8 mouse cellular contexts compared by ENCODE assay signal in genomic region chr6:12747856-12748450, GRCm38 (mm10). TPM values are rescaled to one million over a fixed set of nuclear protein-coding genes. Genes with fewer than 3 reads are reported as not detected.
DNase-seq lines count a peak whose midpoint lies in the region; ATAC-seq and TF ChIP-seq lines count a peak whose summit lies in the region.

No protein-coding gene starts in this region.

- H3K27ac ChIP-seq in lung, embryonic 14.5 days (ENCODE audit: low read depth) = no peak overlapping the region
- peak overlapping the region; percentile 6; the same call in 1 of the 2 replicates for H3K27ac ChIP-seq in embryonic fibroblast, embryonic 13.5 days (ENCODE audit: insufficient read depth, low read length)
- peak overlapping the region; percentile 97 for H3K27ac ChIP-seq in hindbrain, embryonic 12.5 days
- H3K27ac ChIP-seq in limb, embryonic 10.5 days = no peak overlapping the region
- no peak overlapping the region for H3K27ac ChIP-seq in olfactory bulb, adult 2 months (ENCODE audit: insufficient read depth, low read depth, low read length)
- H3K27ac ChIP-seq in thymus, adult 2 months (ENCODE audit: control insufficient read depth, insufficient read depth, low read length) = no peak overlapping the region

- H3K36me3 ChIP-seq in lung, embryonic 14.5 days (ENCODE audit: insufficient read depth) = no peaks in the 10 kb centered on the region
- no peaks in the 10 kb centered on the region for H3K36me3 ChIP-seq in hindbrain, embryonic 12.5 days
- H3K36me3 ChIP-seq in limb, embryonic 10.5 days = no peaks in the 10 kb centered on the region
- H3K36me3 ChIP-seq in thymus, adult 2 months (ENCODE audit: control insufficient read depth, insufficient read depth, low read length) = no peaks in the 10 kb centered on the region

- no peaks in the 10 kb centered on the region for H3K27me3 ChIP-seq in lung, embryonic 14.5 days (ENCODE audit: insufficient read depth, low read length)
- H3K27me3 ChIP-seq in hindbrain, embryonic 12.5 days = no peaks in the 10 kb centered on the region
- 0 out of 2 replicates have a peak, but pooled peaks cover 5% of the 10 kb centered on the region for H3K27me3 ChIP-seq in limb, embryonic 10.5 days (ENCODE audit: low read depth, poor library complexity, severe bottlenecking)
- H3K27me3 ChIP-seq in thymus, adult 2 months (ENCODE audit: control insufficient read depth, insufficient read depth, low read length) = no peaks in the 10 kb centered on the region; the same call in 1 of the 2 replicates

- TF ChIP-seq POLR2A in embryonic fibroblast, embryonic 13.5 days (IDR thresholded peaks at IDR 0.05; ENCODE audit: low read depth, low read length) = no peak
- no peak for TF ChIP-seq POLR2A in olfactory bulb, adult 2 months (IDR thresholded peaks at IDR 0.05; ENCODE audit: insufficient read depth, low read depth, low read length)
- TF ChIP-seq POLR2A in thymus, adult 2 months (IDR thresholded peaks at IDR 0.05; ENCODE audit: control insufficient read depth, extremely low read depth, insufficient read depth, low read length, poor library complexity) = no peak

- 0 out of 2 replicates have a peak, but pooled peaks cover 3% of the 10 kb centered on the region for H3K4me1 ChIP-seq in lung, embryonic 14.5 days (ENCODE audit: insufficient read depth)
- peaks cover 2% of the 10 kb centered on the region; the same call in 1 of the 2 replicates for H3K4me1 ChIP-seq in embryonic fibroblast, embryonic 13.5 days (ENCODE audit: control insufficient read depth, insufficient read depth, low read length)
- peaks cover 15% of the 10 kb centered on the region for H3K4me1 ChIP-seq in hindbrain, embryonic 12.5 days
- H3K4me1 ChIP-seq in limb, embryonic 10.5 days = no peaks in the 10 kb centered on the region
- 0 out of 2 replicates have a peak, but pooled peaks cover 2% of the 10 kb centered on the region for H3K4me1 ChIP-seq in olfactory bulb, adult 2 months (ENCODE audit: control insufficient read depth, insufficient read depth, low read length)
- no peaks in the 10 kb centered on the region for H3K4me1 ChIP-seq in thymus, adult 2 months (replicated peaks; ENCODE audit: control insufficient read depth, insufficient read depth, low read length)

- no peaks in the 10 kb centered on the region for H3K9me3 ChIP-seq in lung, embryonic 14.5 days (ENCODE audit: low read depth, low read length)
- no peaks in the 10 kb centered on the region for H3K9me3 ChIP-seq in hindbrain, embryonic 12.5 days (replicated peaks)
- H3K9me3 ChIP-seq in limb, embryonic 10.5 days (replicated peaks) = no peaks in the 10 kb centered on the region

- H3K4me2 ChIP-seq in lung, embryonic 14.5 days = peak overlapping the region; percentile 80
- H3K4me2 ChIP-seq in hindbrain, embryonic 12.5 days (replicated peaks) = peak overlapping the region; percentile 71

- TF ChIP-seq CTCF in lung, embryonic 14.5 days (IDR thresholded peaks at IDR 0.05; ENCODE audit: low read depth) = no peak
- no peak for TF ChIP-seq CTCF in embryonic fibroblast, embryonic 13.5 days (IDR thresholded peaks at IDR 0.05; ENCODE audit: borderline replicate concordance, insufficient read depth, low read length)
- no peak for TF ChIP-seq CTCF in olfactory bulb, adult 2 months (IDR thresholded peaks at IDR 0.05; ENCODE audit: insufficient read depth, low read depth, low read length)
- no peak for TF ChIP-seq CTCF in thymus, adult 2 months (IDR thresholded peaks at IDR 0.05; ENCODE audit: borderline replicate concordance, control insufficient read depth, extremely low read depth, insufficient read depth, low read length, poor library complexity)

- peak overlapping the region; percentile 48 for H3K4me3 ChIP-seq in lung, embryonic 14.5 days (ENCODE audit: low read depth, low read length)
- peak overlapping the region; percentile 89 for H3K4me3 ChIP-seq in embryonic fibroblast, embryonic 13.5 days (ENCODE audit: insufficient read depth, low read length)
- peak overlapping the region; percentile 63 for H3K4me3 ChIP-seq in hindbrain, embryonic 12.5 days
- H3K4me3 ChIP-seq in limb, embryonic 10.5 days = peak overlapping the region; percentile 69
- peak overlapping the region; percentile 11; the same call in 1 of the 2 replicates for H3K4me3 ChIP-seq in olfactory bulb, adult 2 months (ENCODE audit: insufficient read depth, low read depth, low read length)
- no peak overlapping the region for H3K4me3 ChIP-seq in thymus, adult 2 months (ENCODE audit: control insufficient read depth, insufficient read depth, low read length)

- peak; percentile 25 for DNase-seq in lung, embryonic 14.5 days
- DNase-seq in lung, postnatal 10 days = no peak
- DNase-seq in limb, embryonic 10.5 days (ENCODE audit: low spot score) = no peak
- DNase-seq in thymus, adult 2 months = no peak
- DNase-seq in thymus, postnatal 25 days = no peak

- H3K9ac ChIP-seq in lung, embryonic 14.5 days = no peak overlapping the region
- H3K9ac ChIP-seq in hindbrain, embryonic 12.5 days = peak overlapping the region; percentile 72

- WGBS in lung, embryonic 14.5 days = 11% methylated on average over 10 of the region's 11 CpGs
- WGBS in hindbrain, embryonic 12.5 days = 6% methylated on average over 11 of the region's 11 CpGs
- WGBS in limb, embryonic 10.5 days = 13% methylated on average over 11 of the region's 11 CpGs
- WGBS in olfactory bulb, adult 2 months = 7% methylated on average over 11 of the region's 11 CpGs
- WGBS in thymus, adult 2 months = 21% methylated on average over 11 of the region's 11 CpGs

- ATAC-seq in lung, embryonic 14.5 days (ENCODE audit: insufficient read depth) = no peak
- no peak for ATAC-seq in hindbrain, embryonic 12.5 days (ENCODE audit: low FRiP score)

RNA-seq across cellular contexts. Expression of gene Thsd7a, which starts 1.3 kb away (rescaled TPM):
- 1.1 and 1.3 TPM in 2 replicates for polyA plus RNA-seq in lung, embryonic 14.5 days (2014; fragmentation: Nextera tagmentation; extraction: Ambion mirVana)
- polyA plus RNA-seq in embryonic fibroblast, embryonic 13.5 days (2011; ENCODE audit: insufficient read length, low read depth, missing spikeins) = 4.9 and 5.3 TPM in 2 replicates
- 49.4 and 52.4 TPM in 2 replicates for polyA plus RNA-seq in hindbrain, embryonic 12.5 days (2016; fragmentation: Nextera tagmentation; extraction: Ambion mirVana)
- 0.45 and 1.2 TPM in 2 replicates for polyA plus RNA-seq in limb, embryonic 10.5 days (2016; fragmentation: Nextera tagmentation; extraction: Ambion mirVana)
- 41.5 TPM in 1 of 2 replicates, not detected in the other for polyA plus RNA-seq in olfactory bulb, adult 2 months (2012; ENCODE audit: insufficient read depth, insufficient read length, low replicate concordance, missing spikeins)
- polyA plus RNA-seq in thymus, adult 2 months (2012; rRNA removed) = 0.42 and 0.45 TPM in 2 replicates

Comparison
In these comparisons a context has a peak if more than half of its experiments do, and no peak if none do; other contexts are left out.
1. H3K27ac ChIP-seq: peak in embryonic fibroblast, embryonic 13.5 days (single experiment) and hindbrain, embryonic 12.5 days (single experiment); none in lung, embryonic 14.5 days (single experiment), limb, embryonic 10.5 days (single experiment), olfactory bulb, adult 2 months (single experiment) and thymus, adult 2 months (single experiment).